In the genomic region with DNA sequence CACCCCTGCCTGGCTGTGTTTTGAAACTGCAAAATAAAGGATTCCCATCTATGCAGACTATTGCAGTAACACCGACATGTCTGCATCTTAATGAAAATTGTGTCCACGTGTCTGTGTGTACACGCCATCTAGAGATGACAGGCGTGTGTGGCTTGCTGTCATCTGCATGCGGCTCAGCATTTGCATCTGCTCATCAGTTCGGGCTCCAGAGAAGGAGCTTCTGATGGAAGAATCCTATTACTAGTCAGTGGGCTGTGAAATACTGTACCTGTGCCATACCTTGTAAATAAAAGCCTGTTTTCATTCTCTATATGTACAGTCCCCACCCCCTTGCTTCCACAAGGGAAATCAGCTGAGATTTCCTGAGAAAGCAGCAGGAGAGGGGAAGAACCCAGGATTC, we compare ENCODE assay signal across 13 mouse cellular contexts.
"Had no signal": no experiment of that assay in that cellular context is flagged by ENCODE, and none has a peak within 500 bp of the region (broad histone marks: within the 10 kb centered on the region; RNA-seq: fewer than 3 reads in every experiment).

No protein-coding gene starts in this region.

- H3K9me3 ChIP-seq: limb, embryonic 15.5 days; liver, embryonic 12.5 days; midbrain, embryonic 12.5 days; stomach, embryonic 15.5 days had no signal

- H3K27me3 ChIP-seq: limb, embryonic 15.5 days; liver, embryonic 12.5 days; midbrain, embryonic 12.5 days; stomach, embryonic 15.5 days had no signal

- H3K4me2 ChIP-seq: limb, embryonic 15.5 days; liver, embryonic 12.5 days; lung, embryonic 14.5 days; midbrain, embryonic 12.5 days; stomach, embryonic 15.5 days had no signal

- H3K36me3 ChIP-seq: limb, embryonic 15.5 days; liver, embryonic 12.5 days; midbrain, embryonic 12.5 days; stomach, embryonic 15.5 days had no signal

- DNase-seq: kidney, postnatal 36 days; layer of hippocampus, adult 9-11 months; layer of hippocampus, postnatal 36 days; lung, embryonic 14.5 days; lung, postnatal 10 days; lung, postnatal 4 days; right cerebral cortex, postnatal 14 days; thymus, adult 2 months; thymus, postnatal 25 days had no signal

- H3K4me1 ChIP-seq: liver, embryonic 12.5 days; stomach, embryonic 15.5 days had no signal

- H3K4me3 ChIP-seq: limb, embryonic 15.5 days; liver, embryonic 12.5 days; midbrain, embryonic 12.5 days; stomach, embryonic 15.5 days had no signal

- ATAC-seq: liver, embryonic 12.5 days had no signal

- H3K27ac ChIP-seq: limb, embryonic 15.5 days; liver, embryonic 12.5 days; midbrain, embryonic 12.5 days; stomach, embryonic 15.5 days had no signal

- H3K9ac ChIP-seq: limb, embryonic 15.5 days; liver, embryonic 12.5 days; lung, embryonic 14.5 days; midbrain, embryonic 12.5 days; stomach, embryonic 15.5 days had no signal
